Mouse (Mus musculus): ENCODE data around the gene Gm14288. TPM values are rescaled to one million over a fixed set of nuclear protein-coding genes. Genes with fewer than 3 reads are reported as not detected.
"Not testable (repeated sequence)": the region's sequence is repeated elsewhere in the genome, so short reads cannot be mapped to it uniquely, and the experiment has no call there.

The Gm14288 gene
- polyA plus RNA-seq (2015; fragmentation: Nextera tagmentation; extraction: Ambion mirVana) = 3.0 and 6.4 TPM in 2 replicates

DNA sequence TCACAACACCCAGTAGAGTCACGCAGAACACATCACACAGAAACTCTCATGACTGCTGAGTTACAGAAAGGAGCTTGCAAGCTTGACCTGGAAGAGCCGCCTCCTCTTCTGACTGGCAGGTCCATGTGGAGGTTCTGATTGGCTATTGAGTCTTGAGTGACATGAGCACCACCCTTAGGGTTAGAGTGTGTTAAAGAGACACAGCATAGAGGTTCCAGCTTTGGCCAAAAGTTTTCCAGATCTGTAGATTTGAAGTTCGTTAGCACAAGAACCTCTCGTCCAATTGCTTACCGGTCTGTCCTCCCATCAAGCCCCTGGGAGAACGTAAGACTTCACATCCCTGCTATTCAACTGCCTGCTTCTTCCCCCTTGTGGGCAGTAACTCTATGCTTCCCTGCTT lies at the start of gene Gm14288:
Gm14288 (minus strand) TSS at position 101 of the 400 bp plus-strand sequence.
- H3K4me1 ChIP-seq (ENCODE audit: control insufficient read depth, insufficient read depth, low read length); H3K36me3 ChIP-seq (ENCODE audit: control insufficient read depth, insufficient read depth, low read length); H3K9me3 ChIP-seq (ENCODE audit: control insufficient read depth, low read length); ATAC-seq; H3K27ac ChIP-seq (ENCODE audit: low read length); H3K4me2 ChIP-seq (ENCODE audit: low read depth, low read length); H3K9ac ChIP-seq (ENCODE audit: low read depth, low read length); H3K27me3 ChIP-seq (replicated peaks; ENCODE audit: control insufficient read depth, insufficient read depth, low read length); H3K4me3 ChIP-seq (ENCODE audit: low read length): not testable (repeated sequence)
- WGBS = no CpG with 5 or more reads among the region's 6 CpGs

DNA sequence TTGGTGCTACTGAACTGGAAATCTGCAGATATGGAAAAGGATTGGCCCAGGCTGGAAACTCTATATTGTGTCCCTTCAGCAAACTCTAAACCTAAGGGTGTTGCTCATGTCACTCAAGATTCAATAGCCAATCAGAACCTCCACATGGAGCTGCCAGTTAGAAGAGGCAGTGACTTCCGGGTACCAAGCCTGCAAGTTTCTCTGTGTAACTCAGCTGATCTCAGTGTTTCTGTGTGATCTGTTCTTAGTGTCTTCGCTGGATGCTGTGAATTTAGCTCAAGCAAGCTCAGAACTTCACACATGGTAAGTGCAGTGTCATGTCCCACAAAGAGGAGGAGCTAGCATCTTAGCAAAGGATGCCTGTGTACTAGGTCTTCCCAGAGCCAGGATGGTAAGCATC lies 59.7 kb downstream of the Gm14288 start, which contains the start of gene Gm2007:
Gm2007 (plus strand) TSS at position 301 of the 400 bp plus-strand sequence.
- WGBS = no CpG with 5 or more reads among the region's 2 CpGs

More for the DNA sequence above, 59.7 kb downstream of the Gm14288 start, which contains the start of gene Gm2007:
- H3K27me3 ChIP-seq (replicated peaks; ENCODE audit: control insufficient read depth, insufficient read depth, low read length); H3K36me3 ChIP-seq (ENCODE audit: control insufficient read depth, insufficient read depth, low read length); H3K9ac ChIP-seq (ENCODE audit: low read depth, low read length); H3K4me1 ChIP-seq (ENCODE audit: control insufficient read depth, insufficient read depth, low read length); H3K4me3 ChIP-seq (ENCODE audit: low read length); ATAC-seq; H3K4me2 ChIP-seq (ENCODE audit: low read depth, low read length); H3K27ac ChIP-seq (ENCODE audit: low read length); H3K9me3 ChIP-seq (ENCODE audit: control insufficient read depth, low read length): not testable (repeated sequence)

Other genes with a start within 250 kb of the Gm14288 start
- not detected in 2 replicates for gene Gm11007, start 157.1 kb downstream of the Gm14288 start, polyA plus RNA-seq (2015; fragmentation: Nextera tagmentation; extraction: Ambion mirVana)
- 17.4 and 28.4 TPM in 2 replicates for gene Zfp969, start 97.4 kb downstream of the Gm14288 start, polyA plus RNA-seq (2015; fragmentation: Nextera tagmentation; extraction: Ambion mirVana)
- not detected in 2 replicates for gene Gm2007, start 59.6 kb downstream of the Gm14288 start, polyA plus RNA-seq (2015; fragmentation: Nextera tagmentation; extraction: Ambion mirVana)
- gene Gm6710, start 68.1 kb upstream of the Gm14288 start, polyA plus RNA-seq (2015; fragmentation: Nextera tagmentation; extraction: Ambion mirVana) = 13.5 TPM in 2 replicates
- 1.6 and 2.2 TPM in 2 replicates for gene Zfp966, start 130.0 kb upstream of the Gm14288 start, polyA plus RNA-seq (2015; fragmentation: Nextera tagmentation; extraction: Ambion mirVana)
- gene Gm2026, start 164.2 kb upstream of the Gm14288 start, polyA plus RNA-seq (2015; fragmentation: Nextera tagmentation; extraction: Ambion mirVana) = 16.2 and 20.8 TPM in 2 replicates

Data from intestine, embryonic 16.5 days (tissue).